Mouse (Mus musculus) hindbrain, postnatal 0 days (tissue): ENCODE results near the gene F2rl1. TPM values are rescaled to one million over a fixed set of nuclear protein-coding genes. Genes with fewer than 3 reads are reported as not detected.

Experiments used
- ATAC-seq: fragments of 200-750 bp; cut with Nextera tagmentation; 2 replicates; pipeline ENCODE4 v1.8.0; 2017; ENCODE audit warnings: mild to moderate bottlenecking, moderate TSS enrichment, moderate library complexity
- DNase-seq: peaks from one replicate; pipeline ENCODE4 v3.0.0-alpha.2; 2015; ENCODE audit warnings: low spot score
- H3K27ac ChIP-seq: fragments of 300-500 bp; sonication (generic); 2 replicates; pipeline ENCODE4 v1.5.1; 2014; ENCODE audit warnings: mild to moderate bottlenecking
- H3K27me3 ChIP-seq: fragments of 300-500 bp; sonication (generic); 2 replicates; pipeline ENCODE4 v1.6.1; 2014; ENCODE audit warnings: low read length, mixed read lengths; ENCODE audit not compliant: insufficient read depth
- H3K36me3 ChIP-seq: fragments of 300-500 bp; sonication (generic); 2 replicates; pipeline ENCODE4 v1.6.1; 2014; ENCODE audit warnings: low read length, mixed read lengths; ENCODE audit not compliant: insufficient read depth
- H3K4me1 ChIP-seq: fragments of 300-500 bp; sonication (generic); 2 replicates; pipeline ENCODE4 v1.6.1; 2014; ENCODE audit warnings: antibody characterized with exemption, low read length, mixed read lengths; ENCODE audit not compliant: insufficient read depth
- H3K4me2 ChIP-seq: fragments of 300-500 bp; sonication (generic); 2 replicates; pipeline ENCODE4 v1.6.1; 2014; ENCODE audit warnings: low read depth, mild to moderate bottlenecking, low read length, moderate library complexity, mixed read lengths
- H3K4me3 ChIP-seq: fragments of 300-500 bp; sonication (generic); 2 replicates; pipeline ENCODE4 v1.5.1; 2014; ENCODE audit warnings: low read length
- H3K9ac ChIP-seq: fragments of 300-500 bp; sonication (generic); replicated peaks from 2 replicates; pipeline ENCODE4 v1.6.1; 2014; ENCODE audit warnings: mild to moderate bottlenecking, low read length, moderate library complexity, mixed read lengths
- H3K9me3 ChIP-seq: fragments of 300-500 bp; sonication (generic); 2 replicates; pipeline ENCODE4 v1.6.1; 2016; ENCODE audit warnings: low read length, mixed read lengths
- CTCF ChIP-seq: IDR thresholded peaks from 2 replicates; pipeline ENCODE4 v1.5.1; 2016; ENCODE audit warnings: antibody characterized with exemption, control low read depth, low read depth
- WGBS: fragments of 180-500 bp; shearing (Covaris S2); extraction: QIAGEN DNeasy Blood & Tissue Kit; methylation state at CpG from one replicate; pipeline ENCODE4 v1.1.7; 2014; 5-methylcytosine and 5-hydroxymethylcytosine counted together
- polyA plus RNA-seq: library from polyadenylated mRNA; unstranded; fragments of >200 nt; fragmentation: Nextera tagmentation; extraction: Ambion mirVana; gene quantifications from 2 replicates; pipeline ENCODE4 v1.2.1, GENCODE M21; 2015
- total RNA-seq: library from RNA; depleted of rRNA; stranded (reverse); fragments of >200 nt; gene quantifications from 2 replicates; pipeline ENCODE4 v1.2.3, GENCODE M21; 2014; rRNA removed

F2rl1 gene
- total and polyA plus RNA-seq, 2 experiments from 2014 or later = 0.37 TPM; not detected in 1

DNA sequence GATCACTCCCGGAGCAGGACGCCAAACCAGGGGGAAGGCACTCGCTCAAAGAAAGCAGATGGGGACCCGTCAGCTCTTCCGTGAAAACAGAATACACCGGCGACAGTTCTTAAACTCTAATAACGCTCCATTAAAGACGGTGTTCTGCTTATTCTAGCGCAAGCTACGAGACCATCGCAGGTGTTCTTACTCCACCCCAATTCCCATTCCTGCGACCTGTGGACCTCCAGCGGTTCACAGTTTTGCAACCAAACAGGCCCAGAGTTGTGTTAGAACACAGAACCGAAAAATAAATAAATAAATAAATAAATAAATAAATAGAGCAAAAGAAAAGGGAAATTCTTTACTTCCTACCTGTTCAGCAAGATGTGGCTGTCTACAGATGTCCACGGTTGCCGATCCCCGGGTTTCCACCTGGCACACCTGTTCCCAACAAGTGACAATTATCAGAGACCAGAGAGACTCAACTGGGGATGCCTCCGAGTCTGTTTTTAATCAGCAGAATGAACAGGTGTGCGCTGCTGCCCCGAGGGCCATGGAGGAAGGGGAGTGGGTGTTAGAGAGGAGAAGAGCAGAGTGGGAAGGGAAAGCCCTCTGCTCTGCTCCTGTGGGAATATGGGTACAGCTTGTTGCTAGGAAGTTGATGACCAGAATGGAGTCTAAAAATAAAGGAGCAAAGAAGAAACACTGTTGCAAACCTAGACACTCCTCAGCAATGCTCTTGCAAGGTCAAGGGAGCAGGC lies 46.2 kb downstream of the F2rl1 start, which contains the start of gene S100z:
Gene S100z (minus strand): TSS at position 51 of the 743 bp plus-strand sequence.
- no peak for TF ChIP-seq CTCF
- Histone ChIP-seq H3K4me1 (no peaks in the 10 kb centered on the region), H3K27ac (no peak within 1 kb of the TSS), H3K36me3 (no peaks in the 10 kb centered on the region), H3K27me3 (no peaks in the 10 kb centered on the region), H3K4me3 (no peak within 1 kb of the TSS), H3K9ac (no peak within 1 kb of the TSS), H3K9me3 (no peaks in the 10 kb centered on the region), H3K4me2 (no peak within 1 kb of the TSS)
- WGBS = 85% methylated on average over 21 of the region's 21 CpGs
- DNase-seq = no peak
- ATAC-seq = no peak

DNA sequence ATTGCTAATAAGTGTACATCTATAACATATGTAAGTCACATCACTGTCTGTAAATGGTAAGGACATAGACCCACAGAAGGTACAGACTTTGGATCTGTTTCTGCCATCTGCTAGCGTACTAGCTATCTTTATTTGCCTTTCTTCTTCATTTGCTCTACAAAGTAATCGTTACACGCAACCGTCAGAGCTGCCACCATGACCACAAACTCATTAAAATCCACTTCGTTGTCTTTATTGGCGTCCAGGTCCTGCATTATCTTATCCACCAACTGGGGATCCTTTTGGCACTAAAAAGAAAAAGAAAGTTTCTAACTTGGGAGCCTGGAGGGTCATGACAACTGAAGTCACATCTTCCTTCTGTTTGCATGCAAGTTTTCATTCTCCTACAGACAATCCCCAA lies 47.9 kb downstream of the F2rl1 start:
- DNase-seq = no peak
- no peaks in the 10 kb centered on the region for H3K27me3 ChIP-seq
- WGBS = 77% methylated on average over 6 of the region's 6 CpGs
- no peaks in the 10 kb centered on the region for H3K9me3 ChIP-seq
- TF ChIP-seq CTCF = no peak
- no peak overlapping the region for H3K4me2 ChIP-seq
- no peak overlapping the region for H3K9ac ChIP-seq
- H3K4me1 ChIP-seq = no peaks in the 10 kb centered on the region
- H3K36me3 ChIP-seq = no peaks in the 10 kb centered on the region
- H3K27ac ChIP-seq = no peak overlapping the region
- no peak for ATAC-seq
- no peak overlapping the region for H3K4me3 ChIP-seq

DNA sequence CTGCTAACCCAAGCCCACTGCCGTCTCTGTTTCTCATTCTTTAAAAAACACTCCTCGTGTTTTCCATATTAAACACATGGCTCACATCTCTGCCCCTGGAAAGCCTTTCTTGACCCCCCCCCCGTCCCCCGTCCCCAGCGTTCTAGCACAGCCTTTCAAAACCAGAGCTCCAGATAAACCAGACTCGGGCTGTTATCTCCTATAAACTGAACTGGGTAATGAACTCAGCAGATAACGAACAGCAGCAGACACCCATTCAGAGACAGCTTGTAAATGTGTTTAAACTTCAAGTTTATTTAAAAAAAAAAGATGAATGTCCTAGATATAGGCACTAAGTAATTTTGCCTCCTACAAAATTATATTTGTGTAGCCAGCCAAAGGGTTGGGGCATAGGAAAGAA lies 49.9 kb downstream of the F2rl1 start:
- Histone ChIP-seq H3K27me3 (no peaks in the 10 kb centered on the region), H3K4me3 (no peak overlapping the region), H3K4me2 (no peak overlapping the region), H3K36me3 (no peaks in the 10 kb centered on the region), H3K4me1 (no peaks in the 10 kb centered on the region), H3K9me3 (no peaks in the 10 kb centered on the region), H3K27ac (no peak overlapping the region), H3K9ac (no peak overlapping the region)
- ATAC-seq (no peak), DNase-seq (no peak)
- 73% methylated on average over 7 of the region's 7 CpGs for WGBS
- TF ChIP-seq CTCF = no peak

DNA sequence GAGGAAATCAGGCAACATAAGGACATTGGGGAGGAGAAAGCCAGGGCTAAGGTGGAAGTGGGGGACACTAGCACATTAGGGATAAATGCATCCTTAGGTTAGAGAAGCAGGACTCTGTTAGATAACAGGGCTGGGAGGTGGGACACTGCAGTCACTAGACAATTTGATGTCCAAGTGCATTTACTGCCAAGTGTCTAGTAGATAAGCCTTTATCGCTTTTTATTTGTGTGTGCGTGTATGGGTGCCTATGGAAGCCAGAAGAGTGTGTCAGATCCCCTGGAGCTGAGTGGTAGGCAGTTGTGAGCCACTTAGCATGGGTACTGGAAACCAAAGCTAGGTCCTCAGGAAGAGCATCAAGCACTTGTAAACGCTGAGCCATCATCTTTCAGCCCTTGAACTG lies 50.7 kb downstream of the F2rl1 start:
- DNase-seq = no peak
- Histone ChIP-seq H3K36me3 (no peaks in the 10 kb centered on the region), H3K27me3 (no peaks in the 10 kb centered on the region), H3K4me3 (no peak overlapping the region), H3K9ac (no peak overlapping the region), H3K4me1 (no peaks in the 10 kb centered on the region), H3K4me2 (no peak overlapping the region), H3K27ac (no peak overlapping the region), H3K9me3 (no peaks in the 10 kb centered on the region)
- TF ChIP-seq CTCF = no peak
- no peak for ATAC-seq
- 84% methylated on average over 3 of the region's 3 CpGs for WGBS

DNA sequence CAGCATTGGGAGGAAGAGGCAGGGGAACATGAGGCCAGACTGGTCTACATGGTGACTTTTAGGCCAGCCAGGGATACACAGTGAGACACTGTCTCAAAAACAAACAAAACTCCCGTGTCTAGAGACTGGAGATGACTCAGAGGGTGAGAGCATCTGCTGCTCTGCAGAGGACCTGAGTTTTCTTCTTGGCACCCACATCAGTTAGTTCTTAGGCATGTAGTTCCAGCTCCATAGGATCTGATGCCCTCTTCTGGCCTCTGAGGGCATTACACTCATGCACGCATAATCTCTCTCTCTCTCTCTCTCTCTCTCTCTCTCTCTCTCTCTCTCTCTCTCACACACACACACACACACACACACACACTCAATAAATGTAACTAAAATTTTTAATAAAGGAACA lies 54.1 kb downstream of the F2rl1 start:
- H3K36me3 ChIP-seq = no peaks in the 10 kb centered on the region
- peak; percentile 61 for TF ChIP-seq CTCF
- no peak overlapping the region for H3K9ac ChIP-seq
- no peaks in the 10 kb centered on the region for H3K9me3 ChIP-seq
- peak; percentile 41 for DNase-seq
- H3K4me2 ChIP-seq = no peak overlapping the region
- no peaks in the 10 kb centered on the region for H3K27me3 ChIP-seq
- 69% methylated on average over 2 of the region's 2 CpGs for WGBS
- no peak for ATAC-seq
- no peak overlapping the region for H3K4me3 ChIP-seq
- H3K27ac ChIP-seq = no peak overlapping the region
- H3K4me1 ChIP-seq = no peaks in the 10 kb centered on the region

Other genes starting within 250 kb of the F2rl1 start
- gene Zbed3, start 201.6 kb downstream of the F2rl1 start, total RNA-seq = 20.5 and 24.1 TPM in 2 replicates
- 34.3 and 38.2 TPM in 2 replicates for gene Zbed3, start 201.6 kb downstream of the F2rl1 start, polyA plus RNA-seq
- gene Aggf1, start 149.9 kb downstream of the F2rl1 start, total RNA-seq = 23.7 and 28.4 TPM in 2 replicates
- gene Aggf1, start 149.9 kb downstream of the F2rl1 start, polyA plus RNA-seq = 29.1 and 30.4 TPM in 2 replicates
- 8.6 and 11.0 TPM in 2 replicates for gene Crhbp, start 80.3 kb downstream of the F2rl1 start, total RNA-seq
- 12.0 and 14.4 TPM in 2 replicates for gene Crhbp, start 80.3 kb downstream of the F2rl1 start, polyA plus RNA-seq
- not detected in 2 replicates for gene S100z, start 46.5 kb downstream of the F2rl1 start, total RNA-seq
- not detected in 2 replicates for gene S100z, start 46.5 kb downstream of the F2rl1 start, polyA plus RNA-seq
- gene F2r, start 93.3 kb upstream of the F2rl1 start, total RNA-seq = 49.7 and 53.0 TPM in 2 replicates
- gene F2r, start 93.3 kb upstream of the F2rl1 start, polyA plus RNA-seq = 34.6 and 36.9 TPM in 2 replicates
- 0.26 and 0.83 TPM in 2 replicates for gene F2rl2, start 171.6 kb upstream of the F2rl1 start, total RNA-seq
- 0.54 and 0.66 TPM in 2 replicates for gene F2rl2, start 171.6 kb upstream of the F2rl1 start, polyA plus RNA-seq